Comparison of ENCODE assay signal across 26 mouse cellular contexts in the genomic region with DNA sequence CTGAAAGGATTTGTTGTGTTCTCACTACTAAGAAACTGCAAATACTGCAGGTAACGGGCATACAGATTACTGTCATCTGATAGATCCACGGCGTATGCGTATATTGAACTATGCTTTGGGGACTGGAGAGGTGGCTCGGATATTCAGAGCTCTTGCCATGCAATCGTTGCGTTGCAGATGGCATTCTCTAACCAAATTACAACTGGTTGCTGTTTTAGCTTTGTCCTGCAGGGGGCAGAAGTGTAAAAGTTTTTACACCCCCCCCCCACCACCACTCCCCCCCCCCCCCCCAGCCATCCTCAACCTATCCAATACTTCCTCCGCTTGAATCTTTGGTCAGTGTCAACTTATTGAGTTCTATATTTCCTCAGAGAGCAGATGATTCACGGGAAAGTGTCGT. TPM values are rescaled to one million over a fixed set of nuclear protein-coding genes. Genes with fewer than 3 reads are reported as not detected.
A peak's percentile ranks its signal among the peaks of the same experiment; 100 is the strongest.
DNase-seq lines count a peak whose midpoint lies in the region; ATAC-seq and TF ChIP-seq lines count a peak whose summit lies in the region.
"Had no signal": no experiment of that assay in that cellular context is flagged by ENCODE, and none has a peak within 500 bp of the region (broad histone marks: within the 10 kb centered on the region; RNA-seq: fewer than 3 reads in every experiment).

No protein-coding gene starts in this region.

- ATAC-seq in forebrain, embryonic 14.5 days, result no peak
- no peak for ATAC-seq in forebrain, embryonic 13.5 days
- ATAC-seq: forebrain, embryonic 15.5 days; intestine, embryonic 16.5 days; liver, embryonic 12.5 days had no signal

- WGBS in forebrain, embryonic 14.5 days, result 74% methylated on average over 10 of the region's 10 CpGs
- 77% methylated on average over 10 of the region's 10 CpGs for WGBS in forebrain, embryonic 13.5 days

- H3K4me1 ChIP-seq in forebrain, embryonic 14.5 days (ENCODE audit: control insufficient read depth, insufficient read depth, low read length), result peaks cover 3% of the 10 kb centered on the region; the same call in 1 of the 2 replicates
- H3K4me1 ChIP-seq in forebrain, embryonic 13.5 days, result peaks cover 13% of the 10 kb centered on the region
- H3K4me1 ChIP-seq: liver, embryonic 12.5 days had no signal

- H3K27ac ChIP-seq in forebrain, embryonic 14.5 days (ENCODE audit: low read depth, low read length), result no peak overlapping the region
- H3K27ac ChIP-seq in forebrain, embryonic 13.5 days, result no peak overlapping the region
- no peak overlapping the region for H3K27ac ChIP-seq in layer of hippocampus, adult 2 months
- H3K27ac ChIP-seq: forebrain, embryonic 15.5 days; heart, embryonic 15.5 days; hindbrain, embryonic 14.5 days; limb, embryonic 10.5 days; liver, embryonic 12.5 days; neural tube, embryonic 12.5 days had no signal

- peak; percentile 57 for TF ChIP-seq CTCF in layer of hippocampus, adult 2 months (conservative IDR thresholded peaks at IDR 0.05)

- no peaks in the 10 kb centered on the region for H3K36me3 ChIP-seq in forebrain, embryonic 14.5 days (ENCODE audit: control insufficient read depth, insufficient read depth, low read length)
- H3K36me3 ChIP-seq in forebrain, embryonic 13.5 days (ENCODE audit: poor library complexity, severe bottlenecking), result no peaks in the 10 kb centered on the region
- H3K36me3 ChIP-seq: forebrain, embryonic 15.5 days; heart, embryonic 15.5 days; limb, embryonic 10.5 days; liver, embryonic 12.5 days; neural tube, embryonic 12.5 days had no signal

- peak; percentile 4 for DNase-seq in forebrain, embryonic 14.5 days (ENCODE audit: low spot score)
- DNase-seq in layer of hippocampus, adult 2 months (ENCODE audit: low spot score in 2 of 2), result no peak
- no peak for DNase-seq in layer of hippocampus, adult 8-10 months (ENCODE audit: low spot score in 2 of 2)
- peak; percentile 21 for DNase-seq in retina, embryonic 14.5 days (ENCODE audit: low spot score)
- no peak for DNase-seq in retina, postnatal 1 day
- peak; percentile 6 for DNase-seq in mesoderm, embryonic 11.5 days (ENCODE audit: low read depth, low spot score)
- DNase-seq in MN1 (ENCODE audit: low spot score), result no peak
- DNase-seq: adrenal gland, adult 8-10 months; cerebellum, adult 2 months; kidney, postnatal 25 days; right cerebral cortex, postnatal 14 days; thymus, postnatal 25 days had no signal

- no peaks in the 10 kb centered on the region for H3K9me3 ChIP-seq in forebrain, embryonic 14.5 days (replicated peaks; ENCODE audit: control insufficient read depth, low read length)
- H3K9me3 ChIP-seq in forebrain, embryonic 13.5 days (replicated peaks), result no peaks in the 10 kb centered on the region
- H3K9me3 ChIP-seq: forebrain, embryonic 15.5 days; heart, embryonic 15.5 days; limb, embryonic 10.5 days; liver, embryonic 12.5 days; neural tube, embryonic 12.5 days had no signal

- H3K27me3 ChIP-seq in forebrain, embryonic 14.5 days (replicated peaks; ENCODE audit: control insufficient read depth, insufficient read depth, low read length), result no peaks in the 10 kb centered on the region
- no peaks in the 10 kb centered on the region for H3K27me3 ChIP-seq in forebrain, embryonic 13.5 days
- H3K27me3 ChIP-seq: forebrain, embryonic 15.5 days; heart, embryonic 15.5 days; liver, embryonic 12.5 days; neural tube, embryonic 12.5 days had no signal

- H3K9ac ChIP-seq in forebrain, embryonic 14.5 days (ENCODE audit: low read length), result no peak overlapping the region
- H3K9ac ChIP-seq in forebrain, embryonic 13.5 days, result no peak overlapping the region
- H3K9ac ChIP-seq: forebrain, embryonic 15.5 days; heart, embryonic 15.5 days; hindbrain, embryonic 14.5 days; liver, embryonic 12.5 days; neural tube, embryonic 12.5 days had no signal

- no peak overlapping the region for H3K4me2 ChIP-seq in forebrain, embryonic 14.5 days (ENCODE audit: low read length)
- H3K4me2 ChIP-seq in forebrain, embryonic 13.5 days, result no peak overlapping the region
- H3K4me2 ChIP-seq: forebrain, embryonic 15.5 days; heart, embryonic 15.5 days; hindbrain, embryonic 14.5 days; liver, embryonic 12.5 days; neural tube, embryonic 12.5 days had no signal

- no peak overlapping the region for H3K4me3 ChIP-seq in forebrain, embryonic 14.5 days (ENCODE audit: low read depth, low read length)
- H3K4me3 ChIP-seq in forebrain, embryonic 13.5 days, result no peak overlapping the region
- no peak overlapping the region for H3K4me3 ChIP-seq in layer of hippocampus, adult 2 months
- H3K4me3 ChIP-seq: forebrain, embryonic 15.5 days; heart, embryonic 15.5 days; limb, embryonic 10.5 days; liver, embryonic 12.5 days; neural tube, embryonic 12.5 days had no signal

RNA-seq across cellular contexts. Expression of gene Mon1b, which starts 51.6 kb away (rescaled TPM):
- polyA plus RNA-seq in forebrain, embryonic 14.5 days (2014; fragmentation: Nextera tagmentation; extraction: Ambion mirVana), result 11.4 and 13.0 TPM in 2 replicates
- polyA plus RNA-seq in forebrain, embryonic 13.5 days (2015; fragmentation: Nextera tagmentation; extraction: Ambion mirVana), result 9.7 and 10.6 TPM in 2 replicates
- total RNA-seq in layer of hippocampus, adult 2 months (2021), result 10 to 100 TPM; 23.7 to 23.9 TPM
- 10 to 100 TPM; 21.5 to 24.3 (median 23.7) TPM for total RNA-seq in layer of hippocampus, adult 8-10 months (2022)

RNA-seq across cellular contexts. Expression of gene Syce1l, which starts 59.2 kb away (rescaled TPM):
- not detected in 2 replicates for polyA plus RNA-seq in forebrain, embryonic 14.5 days (2014; fragmentation: Nextera tagmentation; extraction: Ambion mirVana)
- not detected in 2 replicates for polyA plus RNA-seq in forebrain, embryonic 13.5 days (2015; fragmentation: Nextera tagmentation; extraction: Ambion mirVana)
- under 1 TPM; 0.69 TPM for total RNA-seq in layer of hippocampus, adult 2 months (2021)
- under 1 TPM in 2 of 4 experiments, not detected in 2; 0.64 to 0.67 TPM for total RNA-seq in layer of hippocampus, adult 8-10 months (2022)
- total RNA-seq: ES-E14; gastrocnemius, adult 18-20 months; megakaryocyte progenitor cell, adult 5-6 weeks; monocyte, adult 5-6 weeks had no signal
- polyA plus RNA-seq: C2C12; heart, embryonic 15.5 days; hindbrain, embryonic 14.5 days; intestine, embryonic 16.5 days; limb, embryonic 10.5 days; liver, embryonic 12.5 days; lung, embryonic 16.5 days; neural tube, embryonic 12.5 days had no signal

Comparison
In these comparisons a context has a peak if more than half of its experiments do, and no peak if none do; other contexts are left out.
1. DNase-seq: peak in forebrain, embryonic 14.5 days (single experiment), retina, embryonic 14.5 days (single experiment) and mesoderm, embryonic 11.5 days (single experiment); none in layer of hippocampus, adult 2 months (0 of 2), layer of hippocampus, adult 8-10 months (0 of 2), retina, postnatal 1 day (single experiment) and MN1 (single experiment).